Mouse (Mus musculus): ENCODE measurements at regions not wholly inside any gene's neighbourhood (a gene's known extent, or its start where the extent isn't known, plus 50 kb on each side); places are given as distances from the start of the nearest gene placed in this dataset.

GRCm38 (mm10) chr6:139014526-139014925, 356.2 kb upstream of the Igbp1b start:
- DNase-seq: no peak

GRCm38 (mm10) chr6:139010501-139010900, 352.2 kb upstream of the Igbp1b start:
- no peak for DNase-seq
